Mouse (Mus musculus): ENCODE measurements around the gene Gm8994. TPM values are rescaled to one million over a fixed set of nuclear protein-coding genes. Genes with fewer than 3 reads are reported as not detected.

Gm8994 gene
- total and polyA plus RNA-seq, 2 experiments from 2014 or later = not detected

GRCm38 (mm10) chr6:136345034-136345433 lies 17.7 kb downstream of the Gm8994 start:
- no peak overlapping the region for H3K9ac ChIP-seq (replicated peaks; ENCODE audit: low read depth, low read length)
- DNase-seq (ENCODE audit: low spot score) = no peak
- no peak overlapping the region for H3K4me2 ChIP-seq (ENCODE audit: low read depth, low read length)
- TF ChIP-seq EP300 (IDR thresholded peaks at IDR 0.05; ENCODE audit: low read depth) (no peak), CTCF (IDR thresholded peaks at IDR 0.05; ENCODE audit: low read depth) (no peak)
- H3K36me3 ChIP-seq (replicated peaks; ENCODE audit: control insufficient read depth, insufficient read depth, low read length) = no peaks in the 10 kb centered on the region
- no peaks in the 10 kb centered on the region for H3K9me3 ChIP-seq (replicated peaks; ENCODE audit: control insufficient read depth, low read length)
- H3K4me1 ChIP-seq (ENCODE audit: control insufficient read depth, insufficient read depth) = no peaks in the 10 kb centered on the region
- H3K4me3 ChIP-seq (ENCODE audit: low read depth, low read length) = no peak overlapping the region
- 83% methylated on average over 6 of the region's 6 CpGs for WGBS
- H3K27me3 ChIP-seq (ENCODE audit: control insufficient read depth, insufficient read depth, low read length) = no peaks in the 10 kb centered on the region
- no peak for ATAC-seq (ENCODE audit: insufficient read depth, low read depth)
- H3K27ac ChIP-seq (ENCODE audit: low read depth) = no peak overlapping the region

GRCm38 (mm10) chr6:136345641-136346040 lies 18.3 kb downstream of the Gm8994 start:
- no peak overlapping the region for H3K9ac ChIP-seq (replicated peaks; ENCODE audit: low read depth, low read length)
- no peaks in the 10 kb centered on the region for H3K4me1 ChIP-seq (ENCODE audit: control insufficient read depth, insufficient read depth)
- no peaks in the 10 kb centered on the region for H3K9me3 ChIP-seq (replicated peaks; ENCODE audit: control insufficient read depth, low read length)
- ATAC-seq (ENCODE audit: insufficient read depth, low read depth) (no peak), DNase-seq (ENCODE audit: low spot score) (no peak)
- H3K36me3 ChIP-seq (replicated peaks; ENCODE audit: control insufficient read depth, insufficient read depth, low read length) = no peaks in the 10 kb centered on the region
- 76% methylated on average over 7 of the region's 7 CpGs for WGBS
- TF ChIP-seq CTCF (IDR thresholded peaks at IDR 0.05; ENCODE audit: low read depth) (no peak), EP300 (IDR thresholded peaks at IDR 0.05; ENCODE audit: low read depth) (no peak)
- no peaks in the 10 kb centered on the region for H3K27me3 ChIP-seq (ENCODE audit: control insufficient read depth, insufficient read depth, low read length)
- H3K4me2 ChIP-seq (ENCODE audit: low read depth, low read length) = no peak overlapping the region
- no peak overlapping the region for H3K27ac ChIP-seq (ENCODE audit: low read depth)
- no peak overlapping the region for H3K4me3 ChIP-seq (ENCODE audit: low read depth, low read length)

- Histone ChIP-seq H3K9me3 (replicated peaks; ENCODE audit: control insufficient read depth, low read length) (no peaks in the 10 kb centered on the region), H3K36me3 (replicated peaks; ENCODE audit: control insufficient read depth, insufficient read depth, low read length) (no peaks in the 10 kb centered on the region), H3K4me2 (ENCODE audit: low read depth, low read length) (no peak overlapping the region), H3K27ac (ENCODE audit: low read depth) (no peak overlapping the region), H3K4me3 (ENCODE audit: low read depth, low read length) (no peak overlapping the region), H3K4me1 (ENCODE audit: control insufficient read depth, insufficient read depth) (no peaks in the 10 kb centered on the region), H3K27me3 (ENCODE audit: control insufficient read depth, insufficient read depth, low read length) (no peaks in the 10 kb centered on the region), H3K9ac (replicated peaks; ENCODE audit: low read depth, low read length) (no peak overlapping the region)
- ATAC-seq (ENCODE audit: insufficient read depth, low read depth) (no peak), DNase-seq (ENCODE audit: low spot score) (no peak)
- TF ChIP-seq EP300 (IDR thresholded peaks at IDR 0.05; ENCODE audit: low read depth) (no peak), CTCF (IDR thresholded peaks at IDR 0.05; ENCODE audit: low read depth) (no peak)
- 55% methylated on average over 5 of the region's 5 CpGs for WGBS
Observed at GRCm38 (mm10) chr6:136347053-136347452, 19.7 kb downstream of the Gm8994 start.

- 49% methylated on average over 9 of the region's 9 CpGs for WGBS
- H3K36me3 ChIP-seq (replicated peaks; ENCODE audit: control insufficient read depth, insufficient read depth, low read length) = no peaks in the 10 kb centered on the region
Observed at GRCm38 (mm10) chr6:136347631-136348030, 20.3 kb downstream of the Gm8994 start.

GRCm38 (mm10) chr6:136353399-136354184 lies 26.3 kb downstream of the Gm8994 start:
- WGBS = 33% methylated on average over 11 of the region's 11 CpGs
- TF ChIP-seq CTCF (IDR thresholded peaks at IDR 0.05; ENCODE audit: low read depth) (peak; percentile 83), EP300 (IDR thresholded peaks at IDR 0.05; ENCODE audit: low read depth) (no peak)
- Histone ChIP-seq H3K9me3 (replicated peaks; ENCODE audit: control insufficient read depth, low read length) (no peaks in the 10 kb centered on the region), H3K27me3 (ENCODE audit: control insufficient read depth, insufficient read depth, low read length) (no peaks in the 10 kb centered on the region), H3K27ac (ENCODE audit: low read depth) (no peak overlapping the region), H3K4me2 (ENCODE audit: low read depth, low read length) (no peak overlapping the region), H3K4me3 (ENCODE audit: low read depth, low read length) (no peak overlapping the region), H3K4me1 (ENCODE audit: control insufficient read depth, insufficient read depth) (no peaks in the 10 kb centered on the region), H3K9ac (replicated peaks; ENCODE audit: low read depth, low read length) (no peak overlapping the region), H3K36me3 (replicated peaks; ENCODE audit: control insufficient read depth, insufficient read depth, low read length) (no peaks in the 10 kb centered on the region)
- DNase-seq (ENCODE audit: low spot score) = peak; percentile 45
- ATAC-seq (ENCODE audit: insufficient read depth, low read depth) = no peak

More at GRCm38 (mm10) chr6:136347631-136348030, 20.3 kb downstream of the Gm8994 start:
- no peak overlapping the region for H3K9ac ChIP-seq (replicated peaks; ENCODE audit: low read depth, low read length)
- ATAC-seq (ENCODE audit: insufficient read depth, low read depth) (no peak), DNase-seq (ENCODE audit: low spot score) (no peak)
- no peak overlapping the region for H3K4me2 ChIP-seq (ENCODE audit: low read depth, low read length)
- no peaks in the 10 kb centered on the region for H3K4me1 ChIP-seq (ENCODE audit: control insufficient read depth, insufficient read depth)
- no peak overlapping the region for H3K4me3 ChIP-seq (ENCODE audit: low read depth, low read length)
- TF ChIP-seq CTCF (IDR thresholded peaks at IDR 0.05; ENCODE audit: low read depth) = no peak
- no peak for TF ChIP-seq EP300 (IDR thresholded peaks at IDR 0.05; ENCODE audit: low read depth)
- H3K9me3 ChIP-seq (replicated peaks; ENCODE audit: control insufficient read depth, low read length) = no peaks in the 10 kb centered on the region
- no peak overlapping the region for H3K27ac ChIP-seq (ENCODE audit: low read depth)
- H3K27me3 ChIP-seq (ENCODE audit: control insufficient read depth, insufficient read depth, low read length) = no peaks in the 10 kb centered on the region

GRCm38 (mm10) chr6:136358471-136358870 lies 31.1 kb downstream of the Gm8994 start:
- H3K27ac ChIP-seq (ENCODE audit: low read depth) = no peak overlapping the region
- H3K4me3 ChIP-seq (ENCODE audit: low read depth, low read length) = no peak overlapping the region
- no peaks in the 10 kb centered on the region for H3K4me1 ChIP-seq (ENCODE audit: control insufficient read depth, insufficient read depth)
- 72% methylated on average over 5 of the region's 5 CpGs for WGBS
- H3K9me3 ChIP-seq (replicated peaks; ENCODE audit: control insufficient read depth, low read length) = no peaks in the 10 kb centered on the region
- H3K36me3 ChIP-seq (replicated peaks; ENCODE audit: control insufficient read depth, insufficient read depth, low read length) = no peaks in the 10 kb centered on the region
- H3K9ac ChIP-seq (replicated peaks; ENCODE audit: low read depth, low read length) = no peak overlapping the region
- H3K4me2 ChIP-seq (ENCODE audit: low read depth, low read length) = no peak overlapping the region
- no peak for TF ChIP-seq CTCF (IDR thresholded peaks at IDR 0.05; ENCODE audit: low read depth)
- no peaks in the 10 kb centered on the region for H3K27me3 ChIP-seq (ENCODE audit: control insufficient read depth, insufficient read depth, low read length)
- ATAC-seq (ENCODE audit: insufficient read depth, low read depth) (no peak), DNase-seq (ENCODE audit: low spot score) (no peak)
